Mouse (Mus musculus) Patski (cell line): ENCODE measurements around the gene Pgc. TPM values are rescaled to one million over a fixed set of nuclear protein-coding genes. Genes with fewer than 3 reads are reported as not detected.

Experiments
- ATAC-seq: fragments of 100-300 bp; one replicate; pipeline ENCODE4 v1.8.0; 2021
- CTCF ChIA-PET: fragments of 350-600 bp; sonication (Branson Sonifier 250); formaldehyde crosslinking; loops from one replicate; lab custom pipeline; 2022; ENCODE audit warnings: inconsistent platforms; lab: Charles Lee
- POLR2A ChIA-PET: fragments of 350-600 bp; sonication (Branson Sonifier 250); formaldehyde crosslinking; loops from one replicate; lab custom pipeline; 2022; ENCODE audit warnings: antibody characterized with exemption, inconsistent platforms; lab: Charles Lee
- DNase-seq: peaks from one replicate; pipeline ENCODE4 v3.0.0-alpha.2; 2011; ENCODE audit warnings: low read depth, low spot score
- H3K27me3 ChIP-seq: fragments of 371-371 bp; one replicate; pipeline ENCODE4 v1.5.1; 2021
- CTCF ChIP-seq: fragments of 100-300 bp; IDR thresholded peaks from one replicate; pipeline ENCODE4 v1.5.1; 2021
- in situ Hi-C: fragments of 300-500 bp; cut with MboI; formaldehyde crosslinking; loops from 3 replicates; pipeline ENCODE4 v1.11.1; 2018; ENCODE audit warnings: low pct_unique_long_range_greater_than_20kb, mixed read lengths
- polyA plus RNA-seq: library from polyadenylated mRNA; unstranded; gene quantifications from one replicate; pipeline ENCODE4 v1.2.3, GENCODE M21; 2021

The Pgc gene
- polyA plus RNA-seq, 1 experiment from 2014 or later, result not detected

- POLR2A ChIA-PET, result interaction anchor here (0.6 to 6.6 kb wide), 2 partner anchors 22 to 103 kb away, joined by 3 to 91 read pairs; no protein-coding TSS in a partner anchor
These were observed 10.2 kb downstream of the Pgc start, which contains the start of gene Tfeb for GRCm38 (mm10) chr17:47736856-47737255. Gene Tfeb (plus strand): TSS chr17:47737030.

GRCm38 (mm10) chr17:47737271-47738065 lies 10.8 kb downstream of the Pgc start:
- ChIA-PET POLR2A (interaction anchor here (0.6 to 6.6 kb wide), 4 partner anchors 21 to 104 kb away, joined by 3 to 91 read pairs (median 4); no protein-coding TSS in a partner anchor), CTCF (interaction anchor here (0.8 to 2.8 kb wide), 6 partner anchors 17 to 57 kb away, joined by 3 to 14 read pairs (median 4); no protein-coding TSS in a partner anchor)
- in situ Hi-C loops, result no loop called here
- no peak for TF ChIP-seq CTCF
- peak; percentile 83 for ATAC-seq
- H3K27me3 ChIP-seq, result no peaks in the 10 kb centered on the region
- peak; percentile 59 for DNase-seq

More at GRCm38 (mm10) chr17:47736856-47737255, 10.2 kb downstream of the Pgc start, which contains the start of gene Tfeb:
- CTCF ChIA-PET, result interaction anchor here (1.0 to 2.8 kb wide), 5 partner anchors 10 to 57 kb away, joined by 3 to 14 read pairs (median 4); partner anchors contain the start of gene Pgc
- no peak for TF ChIP-seq CTCF
- peak; percentile 42 for ATAC-seq
- in situ Hi-C loops, result no loop called here
- no peaks in the 10 kb centered on the region for H3K27me3 ChIP-seq
- DNase-seq, result peak; percentile 43

- ChIA-PET CTCF (interaction anchor here (0.8 to 2.8 kb wide), 8 partner anchors 12 to 56 kb away, joined by 3 to 14 read pairs (median 3); no protein-coding TSS in a partner anchor), POLR2A (interaction anchor here (1.0 to 6.6 kb wide), 3 partner anchors 20 to 57 kb away, joined by 3 to 91 read pairs (median 4); no protein-coding TSS in a partner anchor)
- ATAC-seq (peak; percentile 64), DNase-seq (peak; percentile 51)
- TF ChIP-seq CTCF, result no peak
- no peaks in the 10 kb centered on the region for H3K27me3 ChIP-seq
- in situ Hi-C loops, result no loop called here
These were observed 11.6 kb downstream of the Pgc start for GRCm38 (mm10) chr17:47738066-47738878.

- ChIA-PET CTCF (interaction anchor here (1.0 to 3.3 kb wide), 7 partner anchors 11 to 54 kb away, joined by 3 to 15 read pairs (median 7); no protein-coding TSS in a partner anchor), POLR2A (interaction anchor here (1.9 to 6.6 kb wide), 2 partner anchors 20 to 40 kb away, joined by 4 to 91 read pairs; no protein-coding TSS in a partner anchor)
- DNase-seq, result peak; percentile 64
- no peak for TF ChIP-seq CTCF
- ATAC-seq, result peak; percentile 56
- H3K27me3 ChIP-seq, result no peaks in the 10 kb centered on the region
- in situ Hi-C loops, result no loop called here
These were observed 12.5 kb downstream of the Pgc start for GRCm38 (mm10) chr17:47738879-47739798.

- no peak for TF ChIP-seq CTCF
- DNase-seq, result no peak
- ChIA-PET CTCF (interaction anchor here (0.8 to 3.3 kb wide), 8 partner anchors 16 to 53 kb away, joined by 3 to 15 read pairs (median 3); no protein-coding TSS in a partner anchor), POLR2A (interaction anchor here (6.6 kb wide), 1 partner anchor 19 kb away, joined by 91 read pairs; no protein-coding TSS in a partner anchor)
- in situ Hi-C loops, result loop anchor here (5.0 kb wide), 1 partner anchor 57 kb away; no protein-coding TSS in a partner anchor
- H3K27me3 ChIP-seq, result no peaks in the 10 kb centered on the region
- ATAC-seq, result no peak
These were observed 13.5 kb downstream of the Pgc start for GRCm38 (mm10) chr17:47740186-47740585.

GRCm38 (mm10) chr17:47742991-47743734 lies 16.5 kb downstream of the Pgc start:
- ATAC-seq (no peak), DNase-seq (no peak)
- H3K27me3 ChIP-seq, result no peaks in the 10 kb centered on the region
- no peak for TF ChIP-seq CTCF
- CTCF ChIA-PET, result no interaction called here
- POLR2A ChIA-PET, result no interaction called here
- in situ Hi-C loops, result loop anchor here (5.0 kb wide), 1 partner anchor 54 kb away; no protein-coding TSS in a partner anchor

GRCm38 (mm10) chr17:47744086-47744485 lies 17.4 kb downstream of the Pgc start:
- in situ Hi-C loops, result loop anchor here (5.0 kb wide), 1 partner anchor 53 kb away; no protein-coding TSS in a partner anchor
- ATAC-seq (no peak), DNase-seq (no peak)
- TF ChIP-seq CTCF, result no peak
- ChIA-PET CTCF (interaction anchor here (0.7 to 1.3 kb wide), 2 partner anchors 16 to 19 kb away, joined by 3 read pairs; no protein-coding TSS in a partner anchor), POLR2A (no interaction called here)
- no peaks in the 10 kb centered on the region for H3K27me3 ChIP-seq

GRCm38 (mm10) chr17:47744746-47745368 lies 18.2 kb downstream of the Pgc start:
- DNase-seq (no peak), ATAC-seq (no peak)
- ChIA-PET POLR2A (no interaction called here), CTCF (interaction anchor here (0.7 to 1.3 kb wide), 2 partner anchors 15 to 18 kb away, joined by 3 read pairs; no protein-coding TSS in a partner anchor)
- no peak for TF ChIP-seq CTCF
- in situ Hi-C loops, result loop anchor here (5.0 kb wide), 1 partner anchor 52 kb away; no protein-coding TSS in a partner anchor
- H3K27me3 ChIP-seq, result no peaks in the 10 kb centered on the region
